Mouse (Mus musculus): ENCODE results near the gene Gm43064. TPM values are rescaled to one million over a fixed set of nuclear protein-coding genes. Genes with fewer than 3 reads are reported as not detected.
"Not testable (repeated sequence)": the region's sequence is repeated elsewhere in the genome, so short reads cannot be mapped to it uniquely, and the experiment has no call there.

Gm43064 gene
- polyA plus RNA-seq, 1 experiment: 0.14 TPM

DNA sequence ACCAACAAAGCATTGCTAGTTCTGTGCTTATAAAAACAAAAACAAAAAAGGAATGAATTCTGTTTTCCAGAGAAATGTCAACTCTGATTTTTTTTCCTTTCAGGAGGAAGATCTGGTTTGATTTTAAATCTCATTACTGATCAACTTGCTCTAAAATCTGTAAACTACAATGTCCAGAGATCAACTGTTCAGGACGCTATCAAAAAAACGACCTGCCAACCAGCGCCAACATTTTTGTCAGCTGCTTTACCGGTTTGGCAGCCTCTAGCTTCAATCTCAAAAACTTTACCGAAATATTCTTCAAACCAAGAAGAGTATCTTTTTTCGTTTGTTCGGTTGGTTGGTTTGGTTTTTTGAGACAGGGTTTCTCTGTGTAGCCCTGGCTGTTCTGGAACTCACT, 20.3 kb upstream of the Gm43064 start:
- TF ChIP-seq POLR2A (IDR thresholded peaks at IDR 0.05; ENCODE audit: low read depth, low read length) (no peak), CTCF (conservative IDR thresholded peaks at IDR 0.05; ENCODE audit: insufficient read depth, insufficient read length, low read depth, low read length) (no peak)
- peak; percentile 53 for DNase-seq
- 28% methylated on average over 7 of the region's 7 CpGs for WGBS
- Histone ChIP-seq H3K27ac (ENCODE audit: insufficient read depth, low read depth, low read length) (peak overlapping the region; percentile 77), H3K4me1 (ENCODE audit: control insufficient read depth, insufficient read depth, low read length) (peaks cover 36% of the 10 kb centered on the region), H3K27me3 (replicated peaks; ENCODE audit: control insufficient read depth, insufficient read depth, low read length) (no peaks in the 10 kb centered on the region), H3K36me3 (ENCODE audit: control insufficient read depth, insufficient read depth, low read length) (no peaks in the 10 kb centered on the region), H3K4me3 (ENCODE audit: insufficient read depth, low read depth, low read length) (peak overlapping the region; percentile 44)

GRCm38 (mm10) chr3:103789891-103790345, 19.5 kb upstream of the Gm43064 start:
- Histone ChIP-seq H3K4me3 (ENCODE audit: insufficient read depth, low read depth, low read length) (peak overlapping the region; percentile 94), H3K27ac (ENCODE audit: insufficient read depth, low read depth, low read length) (peak overlapping the region; percentile 69), H3K36me3 (ENCODE audit: control insufficient read depth, insufficient read depth, low read length) (no peaks in the 10 kb centered on the region), H3K4me1 (ENCODE audit: control insufficient read depth, insufficient read depth, low read length) (peaks cover 33% of the 10 kb centered on the region), H3K27me3 (replicated peaks; ENCODE audit: control insufficient read depth, insufficient read depth, low read length) (no peaks in the 10 kb centered on the region)
- peak; percentile 67 for DNase-seq
- WGBS: 1% methylated on average over 14 of the region's 14 CpGs
- TF ChIP-seq CTCF (conservative IDR thresholded peaks at IDR 0.05; ENCODE audit: insufficient read depth, insufficient read length, low read depth, low read length) (no peak), POLR2A (IDR thresholded peaks at IDR 0.05; ENCODE audit: low read depth, low read length) (no peak)

- Histone ChIP-seq H3K27ac (ENCODE audit: insufficient read depth, low read depth, low read length) (peak overlapping the region; percentile 69), H3K27me3 (replicated peaks; ENCODE audit: control insufficient read depth, insufficient read depth, low read length) (no peaks in the 10 kb centered on the region), H3K4me3 (ENCODE audit: insufficient read depth, low read depth, low read length) (peak overlapping the region; percentile 94), H3K4me1 (ENCODE audit: control insufficient read depth, insufficient read depth, low read length) (peaks cover 30% of the 10 kb centered on the region), H3K36me3 (ENCODE audit: control insufficient read depth, insufficient read depth, low read length) (no peaks in the 10 kb centered on the region)
- under 1% methylated on average over 60 of the region's 61 CpGs for WGBS
- no peak for TF ChIP-seq POLR2A (IDR thresholded peaks at IDR 0.05; ENCODE audit: low read depth, low read length)
- no peak for DNase-seq
Observed at GRCm38 (mm10) chr3:103790346-103791145, 18.8 kb upstream of the Gm43064 start.

DNA sequence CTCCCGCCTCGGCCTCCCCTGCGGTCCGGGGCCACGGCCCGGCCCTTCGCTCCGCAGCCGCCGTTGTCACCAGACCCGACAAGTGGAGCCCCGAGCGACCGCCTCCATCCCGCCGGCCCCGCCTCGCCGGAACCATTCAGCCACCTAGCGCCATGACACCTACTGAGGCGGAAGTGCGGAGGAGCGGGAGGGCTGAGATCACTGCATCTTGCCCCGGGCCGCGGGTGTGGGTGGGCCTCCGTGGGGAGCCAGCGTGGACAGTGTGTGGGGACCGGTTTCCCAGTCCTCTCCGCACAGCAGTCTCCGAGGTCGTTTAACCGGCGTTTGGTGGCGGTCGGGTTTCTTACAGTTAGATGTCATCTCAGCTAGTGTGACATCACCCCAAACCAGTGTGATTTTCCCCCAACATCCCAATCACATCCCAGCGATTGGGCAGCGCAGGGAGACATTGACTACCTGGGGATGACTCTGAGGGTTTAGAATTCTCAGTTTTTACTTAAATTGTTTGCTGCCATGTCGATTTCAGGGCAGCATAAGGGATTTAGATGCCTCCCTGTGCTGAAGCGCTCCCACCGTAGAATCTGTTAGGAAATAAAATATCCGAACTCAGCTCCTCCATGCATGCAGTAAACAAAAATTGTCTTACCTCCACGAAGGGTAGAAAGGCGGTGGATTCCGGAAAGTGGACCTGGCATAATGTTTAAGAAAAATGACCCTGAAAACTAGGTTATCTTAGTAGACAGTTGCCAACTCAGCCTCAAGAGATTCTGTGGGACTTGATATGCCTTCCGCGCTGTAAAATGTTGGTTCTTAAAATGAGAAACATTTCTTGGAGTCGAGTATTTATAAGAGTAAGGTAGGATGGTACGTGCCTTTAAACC, 17.9 kb upstream of the Gm43064 start, which contains the start of gene Hipk1:
TSS of gene Hipk1 (minus strand) at position 334 of the 881 bp plus-strand sequence.
- no peaks in the 10 kb centered on the region for H3K36me3 ChIP-seq (ENCODE audit: control insufficient read depth, insufficient read depth, low read length)
- H3K27me3 ChIP-seq (replicated peaks; ENCODE audit: control insufficient read depth, insufficient read depth, low read length): no peaks in the 10 kb centered on the region
- peak within 1 kb of the TSS; percentile 94 for H3K4me3 ChIP-seq (ENCODE audit: insufficient read depth, low read depth, low read length)
- H3K27ac ChIP-seq (ENCODE audit: insufficient read depth, low read depth, low read length): peak within 1 kb of the TSS; percentile 94
- TF ChIP-seq POLR2A (IDR thresholded peaks at IDR 0.05; ENCODE audit: low read depth, low read length) (peak; percentile 79), CTCF (conservative IDR thresholded peaks at IDR 0.05; ENCODE audit: insufficient read depth, insufficient read length, low read depth, low read length) (no peak)
- WGBS: 11% methylated on average over 49 of the region's 49 CpGs
- peak; percentile 97 for DNase-seq
- peaks cover 27% of the 10 kb centered on the region for H3K4me1 ChIP-seq (ENCODE audit: control insufficient read depth, insufficient read depth, low read length)

DNA sequence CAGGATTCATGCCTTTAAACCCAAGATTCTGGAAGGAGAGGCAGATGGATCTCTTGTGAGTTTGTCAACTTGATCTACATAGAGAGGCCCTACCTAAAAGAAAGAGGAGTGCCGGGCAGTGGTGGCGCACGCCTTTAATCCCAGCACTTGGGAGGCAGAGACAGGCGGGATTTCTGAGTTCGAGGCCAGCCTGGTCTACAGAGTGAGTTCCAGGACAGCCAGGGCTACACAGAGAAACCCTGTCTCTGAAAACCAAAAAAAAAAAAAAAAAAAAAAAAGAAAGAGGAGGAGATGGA, 17.3 kb upstream of the Gm43064 start:
- H3K36me3 ChIP-seq (ENCODE audit: control insufficient read depth, insufficient read depth, low read length); H3K4me3 ChIP-seq (ENCODE audit: insufficient read depth, low read depth, low read length); DNase-seq; H3K27me3 ChIP-seq (replicated peaks; ENCODE audit: control insufficient read depth, insufficient read depth, low read length): not testable (repeated sequence)
- Histone ChIP-seq H3K27ac (ENCODE audit: insufficient read depth, low read depth, low read length) (peak overlapping the region; percentile 94; the same call in 1 of the 2 replicates), H3K4me1 (ENCODE audit: control insufficient read depth, insufficient read depth, low read length) (peaks cover 24% of the 10 kb centered on the region)
- 84% methylated on average over 5 of the region's 5 CpGs for WGBS

- Histone ChIP-seq H3K36me3 (ENCODE audit: control insufficient read depth, insufficient read depth, low read length) (no peaks in the 10 kb centered on the region), H3K4me3 (ENCODE audit: insufficient read depth, low read depth, low read length) (no peak overlapping the region), H3K4me1 (ENCODE audit: control insufficient read depth, insufficient read depth, low read length) (peaks cover 19% of the 10 kb centered on the region), H3K27ac (ENCODE audit: insufficient read depth, low read depth, low read length) (no peak overlapping the region), H3K27me3 (replicated peaks; ENCODE audit: control insufficient read depth, insufficient read depth, low read length) (no peaks in the 10 kb centered on the region)
- TF ChIP-seq POLR2A (IDR thresholded peaks at IDR 0.05; ENCODE audit: low read depth, low read length) (no peak), CTCF (conservative IDR thresholded peaks at IDR 0.05; ENCODE audit: insufficient read depth, insufficient read length, low read depth, low read length) (no peak)
- 64% methylated on average over 1 of the region's 1 CpGs for WGBS
- DNase-seq: peak; percentile 54
Observed at GRCm38 (mm10) chr3:103792566-103792965, 16.8 kb upstream of the Gm43064 start.

DNA sequence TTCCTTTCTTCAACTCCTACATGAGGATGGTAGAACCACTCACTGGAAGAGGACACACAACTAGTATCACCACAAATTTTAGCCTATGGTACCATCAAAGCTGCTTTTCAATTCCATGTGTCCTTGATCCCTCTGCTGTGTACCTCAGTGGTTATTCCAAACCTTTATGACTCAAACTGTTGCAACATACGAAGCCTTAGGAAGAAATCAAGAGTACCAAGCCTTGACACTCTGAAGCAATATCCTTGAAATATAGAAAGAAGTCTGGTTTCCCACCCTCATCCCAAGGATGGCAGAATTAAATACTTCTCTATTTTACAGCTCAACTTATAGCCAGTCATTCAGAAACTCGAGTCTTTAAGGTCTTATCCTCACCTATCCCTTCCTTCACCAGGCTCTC, 13.0 kb upstream of the Gm43064 start:
- no peak for DNase-seq
- 65% methylated on average over 2 of the region's 2 CpGs for WGBS
- H3K4me3 ChIP-seq (ENCODE audit: insufficient read depth, low read depth, low read length): no peak overlapping the region
- H3K4me1 ChIP-seq (ENCODE audit: control insufficient read depth, insufficient read depth, low read length): peaks cover 12% of the 10 kb centered on the region
- H3K36me3 ChIP-seq (ENCODE audit: control insufficient read depth, insufficient read depth, low read length): no peaks in the 10 kb centered on the region
- no peaks in the 10 kb centered on the region for H3K27me3 ChIP-seq (replicated peaks; ENCODE audit: control insufficient read depth, insufficient read depth, low read length)
- no peak for TF ChIP-seq POLR2A (IDR thresholded peaks at IDR 0.05; ENCODE audit: low read depth, low read length)
- no peak for TF ChIP-seq CTCF (conservative IDR thresholded peaks at IDR 0.05; ENCODE audit: insufficient read depth, insufficient read length, low read depth, low read length)
- no peak overlapping the region for H3K27ac ChIP-seq (ENCODE audit: insufficient read depth, low read depth, low read length)
